Mouse (Mus musculus) brain, embryonic 14.5 days (tissue): ENCODE measurements around the gene Cd44.

ENCODE experiments used
- CTCF ChIP-seq: fragments of 200-500 bp; IDR thresholded peaks from 2 replicates; pipeline ENCODE4 v1.5.1; 2012; ENCODE audit warnings: inconsistent platforms, mild to moderate bottlenecking, moderate library complexity, borderline replicate concordance; ENCODE audit not compliant: insufficient read depth, insufficient read length; ENCODE audit errors: extremely low read depth
- POLR2A ChIP-seq: fragments of 200-500 bp; IDR thresholded peaks from 2 replicates; pipeline ENCODE4 v1.6.1; 2012; ENCODE audit warnings: mild to moderate bottlenecking, inconsistent platforms, borderline replicate concordance; ENCODE audit not compliant: poor library complexity, insufficient read depth, insufficient read length, severe bottlenecking; ENCODE audit errors: extremely low read depth

GRCm38 (mm10) chr2:102873194-102873593, 28.3 kb downstream of the Cd44 start:
- no peak for TF ChIP-seq CTCF
- TF ChIP-seq POLR2A, result no peak
